Mouse (Mus musculus) heart, embryonic 11.5 days (tissue): ENCODE measurements around the gene D230025D16Rik. TPM values are rescaled to one million over a fixed set of nuclear protein-coding genes. Genes with fewer than 3 reads are reported as not detected.

Source experiments
- ATAC-seq: fragments of 200-750 bp; cut with Nextera tagmentation; replicated peaks from 2 replicates; pipeline ENCODE4 v1.8.0; 2017; ENCODE audit warnings: moderate library complexity; ENCODE audit not compliant: insufficient number of reproducible peaks, low FRiP score, low TSS enrichment
- H3K27ac ChIP-seq: fragments of 300-500 bp; sonication (generic); 2 replicates; pipeline ENCODE4 v1.5.1; 2014; ENCODE audit warnings: mild to moderate bottlenecking, low read depth, low read length
- H3K27me3 ChIP-seq: fragments of 300-500 bp; sonication (generic); 2 replicates; pipeline ENCODE4 v1.6.1; 2014; ENCODE audit warnings: mild to moderate bottlenecking, low read length, mixed read lengths; ENCODE audit not compliant: control insufficient read depth, insufficient read depth
- H3K36me3 ChIP-seq: fragments of 300-500 bp; sonication (generic); 2 replicates; pipeline ENCODE4 v1.6.1; 2014; ENCODE audit warnings: mild to moderate bottlenecking, low read length, moderate library complexity, mixed read lengths; ENCODE audit not compliant: control insufficient read depth, insufficient read depth
- H3K4me1 ChIP-seq: fragments of 300-500 bp; sonication (generic); 2 replicates; pipeline ENCODE4 v1.6.1; 2014; ENCODE audit warnings: low read length; ENCODE audit not compliant: control insufficient read depth, insufficient read depth
- H3K4me2 ChIP-seq: fragments of 300-500 bp; sonication (generic); 2 replicates; pipeline ENCODE4 v1.6.1; 2014; ENCODE audit warnings: mild to moderate bottlenecking, moderate library complexity
- H3K4me3 ChIP-seq: fragments of 300-500 bp; sonication (generic); 2 replicates; pipeline ENCODE4 v1.5.1; 2014; ENCODE audit warnings: low read depth, low read length
- H3K9ac ChIP-seq: fragments of 300-500 bp; sonication (generic); 2 replicates; pipeline ENCODE4 v1.6.1; 2014; ENCODE audit warnings: mild to moderate bottlenecking, low read depth, low read length, moderate library complexity
- H3K9me3 ChIP-seq: fragments of 300-500 bp; sonication (generic); replicated peaks from 2 replicates; pipeline ENCODE4 v1.6.1; 2016; ENCODE audit warnings: low read length; ENCODE audit not compliant: control insufficient read depth
- WGBS: fragments of 180-500 bp; shearing (Covaris S2); extraction: QIAGEN DNeasy Blood & Tissue Kit; methylation state at CpG from one replicate; pipeline ENCODE4 v1.1.7; 2014; ENCODE audit not compliant: insufficient replicate concordance; 5-methylcytosine and 5-hydroxymethylcytosine counted together
- polyA plus RNA-seq: library from polyadenylated mRNA; unstranded; fragments of >200 nt; fragmentation: Nextera tagmentation; extraction: Ambion mirVana; gene quantifications from 2 replicates; pipeline ENCODE4 v1.2.1, GENCODE M21; 2014

Gene D230025D16Rik
- polyA plus RNA-seq, 1 experiment from 2014 or later: 20.9 TPM

DNA sequence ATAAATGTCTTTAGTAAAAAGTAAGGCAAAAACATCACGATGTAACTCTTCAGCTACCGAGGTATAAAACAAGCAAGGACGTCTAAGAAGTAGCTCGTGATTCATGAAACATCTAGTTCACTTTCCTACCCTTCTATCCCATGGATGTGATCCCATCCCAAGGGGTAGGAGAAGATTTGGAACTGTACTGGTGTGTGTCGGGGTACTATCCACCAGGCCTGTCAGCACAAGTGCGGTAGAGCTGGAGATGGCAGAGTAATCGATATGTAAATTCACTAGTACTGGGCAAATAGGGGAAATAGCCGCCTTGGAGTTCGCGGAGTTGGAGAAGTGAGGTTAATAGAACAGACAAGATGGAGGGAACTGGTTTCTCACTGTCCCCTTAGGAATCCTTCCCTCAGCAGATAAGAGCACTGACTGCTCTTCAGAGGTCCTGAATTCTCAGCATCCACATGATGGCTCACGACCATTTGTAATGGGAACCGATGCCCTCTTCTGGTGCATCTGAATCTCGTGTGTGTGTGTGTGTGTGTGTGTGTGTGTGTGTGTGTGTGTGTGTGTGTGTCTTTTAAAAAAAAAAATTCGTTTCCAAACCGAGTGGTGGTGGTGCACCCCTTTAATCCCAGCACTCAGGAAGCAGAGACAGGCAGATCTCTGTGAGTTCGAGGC, 38.4 kb downstream of the D230025D16Rik start:
- H3K4me1 ChIP-seq: peaks cover 14% of the 10 kb centered on the region
- H3K27me3 ChIP-seq: peaks cover 57% of the 10 kb centered on the region
- H3K4me3 ChIP-seq: peak overlapping the region; percentile 81
- H3K36me3 ChIP-seq: no peaks in the 10 kb centered on the region
- H3K9ac ChIP-seq: no peak overlapping the region; the same call in 1 of the 2 replicates
- peak overlapping the region; percentile 97; the same call in 1 of the 2 replicates for H3K4me2 ChIP-seq
- peaks cover 5% of the 10 kb centered on the region; the same call in 1 of the 2 replicates for H3K9me3 ChIP-seq
- no peak for ATAC-seq
- WGBS: 38% methylated on average over 16 of the region's 16 CpGs
- H3K27ac ChIP-seq: no peak overlapping the region

- WGBS: 1% methylated on average over 54 of the region's 54 CpGs
- H3K27me3 ChIP-seq: peaks cover 57% of the 10 kb centered on the region
These were observed 39.4 kb downstream of the D230025D16Rik start, which contains the start of the genes Tradd and Fbxl8 for GRCm38 (mm10) chr8:105264024-105264982. TSS of gene Tradd (minus strand) at chr8:105264609. TSS of gene Fbxl8 (plus strand) at chr8:105264648.

DNA sequence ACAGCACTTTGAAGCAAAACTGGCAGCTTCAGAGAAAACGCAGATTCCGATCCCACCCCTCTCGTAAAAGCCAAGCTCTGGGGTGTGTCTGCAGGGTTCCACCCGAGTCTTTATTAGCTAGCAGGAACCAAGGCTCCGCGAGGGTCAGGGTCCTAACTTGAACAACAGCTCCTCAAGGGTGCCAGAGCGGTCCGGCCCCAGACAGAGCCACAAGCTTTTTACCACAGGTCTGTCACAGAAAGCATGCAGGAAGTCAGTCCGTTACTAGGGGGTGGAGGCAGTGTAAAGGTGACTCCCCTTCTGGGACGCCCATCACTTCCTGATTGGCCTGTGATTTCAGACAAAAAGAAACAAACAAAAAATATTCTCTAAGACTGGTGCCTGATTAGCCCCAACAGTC, 40.2 kb downstream of the D230025D16Rik start:
- Histone ChIP-seq H3K36me3 (no peaks in the 10 kb centered on the region), H3K4me3 (peak overlapping the region; percentile 81), H3K9ac (peak overlapping the region; percentile 76; the same call in 1 of the 2 replicates), H3K4me2 (peak overlapping the region; percentile 97), H3K9me3 (peaks cover 5% of the 10 kb centered on the region; the same call in 1 of the 2 replicates), H3K27ac (no peak overlapping the region), H3K27me3 (peaks cover 58% of the 10 kb centered on the region), H3K4me1 (peaks cover 19% of the 10 kb centered on the region)
- 17% methylated on average over 10 of the region's 10 CpGs for WGBS
- no peak for ATAC-seq

More at GRCm38 (mm10) chr8:105264024-105264982, 39.4 kb downstream of the D230025D16Rik start, which contains the start of the genes Tradd and Fbxl8:
- Histone ChIP-seq H3K36me3 (no peaks in the 10 kb centered on the region), H3K9me3 (peaks cover 5% of the 10 kb centered on the region; the same call in 1 of the 2 replicates), H3K4me3 (peak within 1 kb of the TSS; percentile 81), H3K9ac (peak within 1 kb of the TSS; percentile 76), H3K4me1 (peaks cover 13% of the 10 kb centered on the region), H3K27ac (no peak within 1 kb of the TSS), H3K4me2 (peak within 1 kb of the TSS; percentile 97)
- ATAC-seq: peak; percentile 73

DNA sequence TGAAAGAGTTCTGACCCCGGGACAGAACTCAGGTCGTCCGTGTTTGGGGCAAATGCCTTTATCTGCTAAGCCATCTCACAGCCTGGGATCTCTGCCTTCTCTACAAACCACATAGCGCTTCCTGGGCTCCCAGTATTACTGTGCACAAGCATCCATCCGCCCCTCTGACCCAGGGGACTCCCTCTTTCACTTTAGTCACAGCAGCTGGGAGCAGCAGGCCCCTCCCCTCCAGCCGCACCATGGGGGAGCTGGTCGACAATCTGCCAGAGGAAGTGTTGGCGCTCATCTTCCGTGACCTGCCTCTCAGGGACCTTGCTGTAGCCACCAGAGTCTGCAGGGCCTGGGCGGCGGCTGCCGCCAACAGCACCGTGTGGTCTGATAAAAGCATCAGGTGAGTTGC, 41.8 kb downstream of the D230025D16Rik start:
- ATAC-seq: no peak
- no peak overlapping the region for H3K27ac ChIP-seq
- no peak overlapping the region for H3K9ac ChIP-seq
- no peaks in the 10 kb centered on the region for H3K36me3 ChIP-seq
- no peak overlapping the region for H3K4me3 ChIP-seq
- 19% methylated on average over 13 of the region's 13 CpGs for WGBS
- no peak overlapping the region for H3K4me2 ChIP-seq
- peaks cover 5% of the 10 kb centered on the region; the same call in 1 of the 2 replicates for H3K9me3 ChIP-seq
- peaks cover 23% of the 10 kb centered on the region for H3K4me1 ChIP-seq
- peaks cover 64% of the 10 kb centered on the region for H3K27me3 ChIP-seq

DNA sequence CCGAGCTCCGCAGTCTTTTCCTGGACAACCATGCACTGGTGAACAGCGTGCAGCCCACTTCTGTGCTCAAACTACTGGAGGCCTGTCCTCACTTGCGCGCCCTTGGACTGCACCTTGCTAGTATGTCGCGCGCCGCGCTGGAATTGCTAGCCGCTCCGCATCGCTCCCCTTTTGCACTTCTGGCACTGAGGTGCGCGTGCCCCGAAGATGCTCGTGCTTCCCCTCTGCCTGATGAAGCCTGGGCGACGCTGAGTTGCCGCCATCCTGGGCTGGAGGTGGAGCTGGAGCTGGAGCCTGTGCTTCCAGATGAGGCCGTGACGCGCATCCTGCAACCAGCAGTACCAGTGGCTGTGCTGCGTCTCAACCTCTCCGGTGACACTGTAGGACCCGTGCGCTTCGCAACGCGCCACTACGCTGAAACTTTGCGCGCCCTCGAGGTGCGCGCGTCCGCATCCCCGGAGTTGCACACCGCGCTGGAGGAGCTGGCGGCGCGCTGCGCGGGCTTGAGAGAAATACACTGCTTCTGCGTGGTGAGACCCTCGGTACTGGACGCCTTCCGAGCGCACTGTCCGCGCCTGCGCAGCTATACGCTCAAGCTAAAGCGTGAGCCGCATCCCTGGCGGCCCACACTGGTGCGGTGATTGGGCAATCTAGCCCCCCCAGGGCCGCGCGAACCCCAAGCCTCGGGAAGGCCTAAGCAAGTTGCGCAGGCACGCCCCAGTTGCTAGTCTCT, 43.6 kb downstream of the D230025D16Rik start:
- ATAC-seq: peak; percentile 18; the same call in 1 of the 2 replicates
- H3K27ac ChIP-seq: no peak overlapping the region
- H3K9me3 ChIP-seq: peaks cover 5% of the 10 kb centered on the region; the same call in 1 of the 2 replicates
- H3K4me3 ChIP-seq: peak overlapping the region; percentile 48
- under 1% methylated on average over 65 of the region's 65 CpGs for WGBS
- peak overlapping the region; percentile 58 for H3K9ac ChIP-seq
- H3K27me3 ChIP-seq: peaks cover 77% of the 10 kb centered on the region
- H3K4me1 ChIP-seq: peaks cover 23% of the 10 kb centered on the region
- H3K36me3 ChIP-seq: no peaks in the 10 kb centered on the region
- peak overlapping the region; percentile 74 for H3K4me2 ChIP-seq

DNA sequence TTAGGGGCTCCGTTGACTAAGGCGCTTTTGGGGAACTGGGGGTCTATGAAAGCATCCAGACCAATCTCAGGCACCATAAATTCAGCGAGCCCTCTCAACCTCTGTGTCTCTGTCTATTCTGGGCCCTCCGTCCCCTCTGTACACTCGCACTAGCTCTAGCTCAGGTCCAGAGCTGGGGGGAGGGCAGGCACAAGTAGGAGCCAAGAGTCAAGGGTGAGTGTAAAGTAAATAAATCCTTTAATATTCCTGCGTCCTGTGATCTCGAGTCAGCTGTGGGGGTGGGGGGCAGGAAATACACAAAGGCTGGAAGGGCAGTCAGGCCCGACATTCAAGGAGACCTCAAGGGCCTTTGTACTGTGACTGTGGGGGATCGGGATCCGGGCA, 44.1 kb downstream of the D230025D16Rik start:
- H3K27me3 ChIP-seq: peaks cover 82% of the 10 kb centered on the region
- no peak overlapping the region for H3K27ac ChIP-seq
- peak overlapping the region; percentile 74 for H3K4me2 ChIP-seq
- WGBS: 2% methylated on average over 10 of the region's 10 CpGs
- no peak for ATAC-seq
- H3K9me3 ChIP-seq: peaks cover 5% of the 10 kb centered on the region; the same call in 1 of the 2 replicates
- peak overlapping the region; percentile 48 for H3K4me3 ChIP-seq
- peaks cover 23% of the 10 kb centered on the region for H3K4me1 ChIP-seq
- H3K36me3 ChIP-seq: no peaks in the 10 kb centered on the region
- H3K9ac ChIP-seq: peak overlapping the region; percentile 58; the same call in 1 of the 2 replicates

DNA sequence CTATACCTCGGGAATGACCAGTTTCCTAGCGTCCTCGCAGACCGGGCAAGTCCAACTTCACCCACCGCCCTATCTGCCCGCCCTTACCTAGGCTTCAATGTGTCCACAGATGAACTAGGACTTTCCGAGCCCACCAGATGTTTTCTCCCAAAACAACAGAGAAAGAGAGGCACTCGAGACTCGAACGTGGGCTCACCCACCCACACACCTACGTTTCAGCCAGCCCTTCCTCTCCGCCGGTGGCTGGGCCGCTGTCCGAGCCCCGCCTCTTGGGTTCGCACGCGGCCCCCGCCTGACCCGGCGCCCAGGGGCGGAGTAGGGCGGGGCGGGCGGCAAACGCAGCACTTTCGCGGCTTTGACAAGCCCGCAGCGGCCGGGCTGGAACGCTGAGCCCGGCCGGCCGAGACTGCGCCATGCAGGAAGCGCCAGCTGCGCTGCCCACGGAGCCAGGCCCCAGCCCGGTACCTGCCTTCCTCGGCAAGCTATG, 44.6 kb downstream of the D230025D16Rik start, which contains the start of gene Hsf4:
Hsf4 (plus strand) TSS at position 341 of the 487 bp plus-strand sequence.
- H3K27ac ChIP-seq: no peak within 1 kb of the TSS
- H3K4me2 ChIP-seq: peak within 1 kb of the TSS; percentile 74
- under 1% methylated on average over 42 of the region's 42 CpGs for WGBS
- no peaks in the 10 kb centered on the region for H3K36me3 ChIP-seq
- H3K9me3 ChIP-seq: peaks cover 5% of the 10 kb centered on the region; the same call in 1 of the 2 replicates
- ATAC-seq: no peak; the same call in 1 of the 2 replicates
- peak within 1 kb of the TSS; percentile 58 for H3K9ac ChIP-seq
- peaks cover 86% of the 10 kb centered on the region for H3K27me3 ChIP-seq
- peaks cover 23% of the 10 kb centered on the region for H3K4me1 ChIP-seq
- H3K4me3 ChIP-seq: peak within 1 kb of the TSS; percentile 48
